Mouse (Mus musculus) kidney, embryonic 14.5 days (tissue): ENCODE measurements at regions not wholly inside any gene's neighbourhood (a gene's known extent, or its start where the extent isn't known, plus 50 kb on each side); places are given as distances from the start of the nearest gene placed in this dataset.
A peak's percentile ranks its signal among the peaks of the same experiment; 100 is the strongest.

Source experiments
- ATAC-seq: fragments of 200-750 bp; cut with Nextera tagmentation; 2 replicates; pipeline ENCODE4 v1.8.0; 2017; ENCODE audit warnings: moderate number of reproducible peaks, mild to moderate bottlenecking, moderate TSS enrichment, moderate library complexity; ENCODE audit not compliant: low FRiP score, low TSS enrichment
- H3K27ac ChIP-seq: fragments of 300-500 bp; sonication (generic); 2 replicates; pipeline ENCODE4 v1.5.1; 2014; ENCODE audit warnings: low read depth, mild to moderate bottlenecking, low read length, moderate library complexity, mixed read lengths
- H3K27me3 ChIP-seq: fragments of 300-500 bp; sonication (generic); 2 replicates; pipeline ENCODE4 v1.6.1; 2014; ENCODE audit warnings: mild to moderate bottlenecking, low read length; ENCODE audit not compliant: control insufficient read depth, insufficient read depth
- H3K36me3 ChIP-seq: fragments of 300-500 bp; sonication (generic); 2 replicates; pipeline ENCODE4 v1.6.1; 2014; ENCODE audit warnings: low read length, mixed read lengths; ENCODE audit not compliant: control insufficient read depth, insufficient read depth
- H3K4me1 ChIP-seq: fragments of 300-500 bp; sonication (generic); 2 replicates; pipeline ENCODE4 v1.6.1; 2014; ENCODE audit warnings: low read length, mixed read lengths; ENCODE audit not compliant: control insufficient read depth, insufficient read depth
- H3K4me2 ChIP-seq: fragments of 300-500 bp; sonication (generic); replicated peaks from 2 replicates; pipeline ENCODE4 v1.6.1; 2014; ENCODE audit warnings: low read depth, mild to moderate bottlenecking, low read length
- H3K4me3 ChIP-seq: fragments of 300-500 bp; sonication (generic); 2 replicates; pipeline ENCODE4 v1.5.1; 2014; ENCODE audit warnings: mild to moderate bottlenecking, low read length
- H3K9ac ChIP-seq: fragments of 300-500 bp; sonication (generic); 2 replicates; pipeline ENCODE4 v1.6.1; 2014; ENCODE audit warnings: low read depth, mild to moderate bottlenecking, low read length, moderate library complexity
- H3K9me3 ChIP-seq: fragments of 300-500 bp; sonication (generic); 2 replicates; pipeline ENCODE4 v1.6.1; 2016; ENCODE audit warnings: low read length; ENCODE audit not compliant: control insufficient read depth
- WGBS: fragments of 180-500 bp; shearing (Covaris S2); extraction: QIAGEN DNeasy Blood & Tissue Kit; methylation state at CpG from one replicate; pipeline ENCODE4 v1.1.7; 2014; 5-methylcytosine and 5-hydroxymethylcytosine counted together

GRCm38 (mm10) chr16:12516834-12517685 is 533.1 kb downstream of the Shisa9 start:
- WGBS = 59% methylated on average over 8 of the region's 8 CpGs
- H3K4me1 ChIP-seq = no peaks in the 10 kb centered on the region
- H3K4me3 ChIP-seq = no peak overlapping the region
- no peak overlapping the region for H3K9ac ChIP-seq
- H3K4me2 ChIP-seq = no peak overlapping the region
- no peak overlapping the region; the same call in 1 of the 2 replicates for H3K27ac ChIP-seq
- no peaks in the 10 kb centered on the region for H3K36me3 ChIP-seq
- 0 out of 2 replicates have a peak, but pooled peaks have one; percentile 52 for ATAC-seq
- H3K9me3 ChIP-seq = no peaks in the 10 kb centered on the region
- H3K27me3 ChIP-seq = no peaks in the 10 kb centered on the region

DNA sequence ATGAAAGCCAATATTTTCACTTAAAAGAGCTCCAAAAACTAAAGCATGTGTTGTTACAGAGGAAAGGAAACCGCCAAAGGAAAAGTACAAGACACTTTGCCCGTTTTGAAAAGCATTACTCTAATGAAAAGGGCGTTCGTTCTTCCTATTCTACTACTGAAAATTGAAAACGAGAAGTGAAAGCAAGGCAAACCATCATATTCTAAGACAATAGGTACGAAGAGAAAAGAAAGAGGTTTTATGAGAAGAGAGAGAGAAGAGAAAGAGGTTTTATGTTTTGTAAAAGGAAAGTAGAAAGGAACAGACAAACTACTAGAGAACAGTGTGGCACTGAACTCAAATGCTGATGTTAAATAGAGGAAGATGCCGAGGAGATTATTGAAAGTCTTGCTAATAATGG is 534.4 kb downstream of the Shisa9 start:
- ATAC-seq = no peak
- Histone ChIP-seq H3K9ac (no peak overlapping the region), H3K9me3 (no peaks in the 10 kb centered on the region), H3K4me1 (no peaks in the 10 kb centered on the region), H3K4me3 (no peak overlapping the region), H3K36me3 (no peaks in the 10 kb centered on the region), H3K27me3 (no peaks in the 10 kb centered on the region), H3K27ac (no peak overlapping the region), H3K4me2 (no peak overlapping the region)
- WGBS = 86% methylated on average over 7 of the region's 7 CpGs

- peak; percentile 49; the same call in 1 of the 2 replicates for ATAC-seq
- no peak overlapping the region for H3K27ac ChIP-seq
- no peaks in the 10 kb centered on the region for H3K27me3 ChIP-seq
- no peak overlapping the region for H3K4me2 ChIP-seq
- H3K9ac ChIP-seq = no peak overlapping the region
- H3K4me1 ChIP-seq = no peaks in the 10 kb centered on the region
- 63% methylated on average over 3 of the region's 3 CpGs for WGBS
- no peaks in the 10 kb centered on the region for H3K36me3 ChIP-seq
- no peaks in the 10 kb centered on the region for H3K9me3 ChIP-seq
- H3K4me3 ChIP-seq = no peak overlapping the region
These were observed 538.0 kb downstream of the Shisa9 start for GRCm38 (mm10) chr16:12521711-12522476.

- H3K4me3 ChIP-seq = no peak overlapping the region
- no peaks in the 10 kb centered on the region for H3K36me3 ChIP-seq
- no peaks in the 10 kb centered on the region for H3K4me1 ChIP-seq
- no peak overlapping the region for H3K9ac ChIP-seq
- no peak for ATAC-seq
- H3K27me3 ChIP-seq = no peaks in the 10 kb centered on the region
- no peak overlapping the region for H3K4me2 ChIP-seq
- H3K27ac ChIP-seq = no peak overlapping the region
- H3K9me3 ChIP-seq = no peaks in the 10 kb centered on the region
These were observed 561.0 kb upstream of the Ercc4 start for GRCm38 (mm10) chr16:12548462-12548861.

DNA sequence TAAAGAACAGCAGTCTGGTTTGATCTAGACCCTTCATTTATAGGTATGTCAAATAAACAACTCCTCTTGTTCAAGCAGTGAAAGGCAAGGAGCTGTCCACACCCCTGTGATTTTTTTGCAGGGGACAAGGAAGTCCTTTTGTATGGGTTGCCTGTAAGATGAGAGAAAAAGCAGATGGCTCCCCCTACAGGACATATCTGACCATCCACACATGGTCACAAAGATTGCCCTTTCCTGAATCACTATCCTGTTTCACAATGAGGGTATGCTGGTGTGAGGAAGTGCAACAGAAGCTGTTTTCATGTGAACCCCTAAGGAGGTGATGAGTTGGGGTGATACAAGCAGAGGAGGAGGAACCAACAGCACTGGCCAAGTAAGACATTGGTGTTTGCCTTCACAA is 520.6 kb upstream of the Ercc4 start:
- Histone ChIP-seq H3K9ac (no peak overlapping the region), H3K4me2 (no peak overlapping the region), H3K9me3 (no peaks in the 10 kb centered on the region), H3K4me3 (no peak overlapping the region), H3K27me3 (no peaks in the 10 kb centered on the region), H3K27ac (no peak overlapping the region), H3K4me1 (no peaks in the 10 kb centered on the region), H3K36me3 (no peaks in the 10 kb centered on the region)
- no peak for ATAC-seq

- no peak overlapping the region for H3K4me3 ChIP-seq
- H3K36me3 ChIP-seq = no peaks in the 10 kb centered on the region
- H3K9ac ChIP-seq = no peak overlapping the region
- H3K27ac ChIP-seq = no peak overlapping the region
- no peak; the same call in 1 of the 2 replicates for ATAC-seq
- WGBS = 49% methylated on average over 6 of the region's 6 CpGs
- no peaks in the 10 kb centered on the region for H3K9me3 ChIP-seq
- no peaks in the 10 kb centered on the region for H3K4me1 ChIP-seq
- H3K4me2 ChIP-seq = no peak overlapping the region
- no peaks in the 10 kb centered on the region for H3K27me3 ChIP-seq
These were observed 501.2 kb upstream of the Ercc4 start for GRCm38 (mm10) chr16:12608259-12608658.

- Histone ChIP-seq H3K9ac (no peak overlapping the region), H3K27ac (no peak overlapping the region), H3K4me2 (no peak overlapping the region), H3K36me3 (no peaks in the 10 kb centered on the region), H3K4me1 (no peaks in the 10 kb centered on the region), H3K9me3 (no peaks in the 10 kb centered on the region), H3K4me3 (no peak overlapping the region), H3K27me3 (no peaks in the 10 kb centered on the region)
- WGBS = 69% methylated on average over 1 of the region's 1 CpGs
- ATAC-seq = no peak
These were observed 498.4 kb upstream of the Ercc4 start for GRCm38 (mm10) chr16:12611106-12611505.

- 72% methylated on average over 3 of the region's 3 CpGs for whole genome bisulfite sequencing
These were observed 491.7 kb upstream of the Ercc4 start for GRCm38 (mm10) chr16:12617781-12618180.

GRCm38 (mm10) chr16:12632533-12632932 is 477.0 kb upstream of the Ercc4 start:
- Histone ChIP-seq H3K27ac (no peak overlapping the region), H3K4me1 (no peaks in the 10 kb centered on the region), H3K27me3 (no peaks in the 10 kb centered on the region), H3K9me3 (no peaks in the 10 kb centered on the region), H3K36me3 (no peaks in the 10 kb centered on the region), H3K9ac (no peak overlapping the region), H3K4me3 (no peak overlapping the region), H3K4me2 (no peak overlapping the region)
- no peak for ATAC-seq

More at GRCm38 (mm10) chr16:12617781-12618180, 491.7 kb upstream of the Ercc4 start:
- Histone ChIP-seq H3K4me3 (no peak overlapping the region), H3K4me1 (no peaks in the 10 kb centered on the region), H3K9me3 (no peaks in the 10 kb centered on the region), H3K27ac (no peak overlapping the region), H3K9ac (no peak overlapping the region), H3K4me2 (no peak overlapping the region), H3K36me3 (no peaks in the 10 kb centered on the region), H3K27me3 (no peaks in the 10 kb centered on the region)
- no peak for ATAC-seq
